Mouse (Mus musculus) liver, postnatal 0 days (tissue): Measurements from ENCODE around the gene Pstpip1.

Source experiments
- CTCF ChIP-seq: sonication (generic); IDR thresholded peaks from 2 replicates; pipeline ENCODE4 v1.5.1; 2016; ENCODE audit warnings: antibody characterized with exemption, low read depth
- EP300 ChIP-seq: IDR thresholded peaks from 2 replicates; pipeline ENCODE4 v1.6.1; 2016; ENCODE audit warnings: antibody characterized with exemption, low read depth, mild to moderate bottlenecking

- TF ChIP-seq EP300: no peak
- TF ChIP-seq CTCF: no peak
These were observed 54.7 kb downstream of the Pstpip1 start for GRCm38 (mm10) chr9:56144366-56145003.
